Mouse (Mus musculus) brain, embryonic 18.5 days (tissue): Measurements from ENCODE around the gene Trim31.
A peak's percentile ranks its signal among the peaks of the same experiment; 100 is the strongest.

Experiments used
- DNase-seq: peaks from one replicate; pipeline ENCODE4 v3.0.0-alpha.2; 2012; ENCODE audit warnings: low read depth, low spot score

Trim31 gene

DNA sequence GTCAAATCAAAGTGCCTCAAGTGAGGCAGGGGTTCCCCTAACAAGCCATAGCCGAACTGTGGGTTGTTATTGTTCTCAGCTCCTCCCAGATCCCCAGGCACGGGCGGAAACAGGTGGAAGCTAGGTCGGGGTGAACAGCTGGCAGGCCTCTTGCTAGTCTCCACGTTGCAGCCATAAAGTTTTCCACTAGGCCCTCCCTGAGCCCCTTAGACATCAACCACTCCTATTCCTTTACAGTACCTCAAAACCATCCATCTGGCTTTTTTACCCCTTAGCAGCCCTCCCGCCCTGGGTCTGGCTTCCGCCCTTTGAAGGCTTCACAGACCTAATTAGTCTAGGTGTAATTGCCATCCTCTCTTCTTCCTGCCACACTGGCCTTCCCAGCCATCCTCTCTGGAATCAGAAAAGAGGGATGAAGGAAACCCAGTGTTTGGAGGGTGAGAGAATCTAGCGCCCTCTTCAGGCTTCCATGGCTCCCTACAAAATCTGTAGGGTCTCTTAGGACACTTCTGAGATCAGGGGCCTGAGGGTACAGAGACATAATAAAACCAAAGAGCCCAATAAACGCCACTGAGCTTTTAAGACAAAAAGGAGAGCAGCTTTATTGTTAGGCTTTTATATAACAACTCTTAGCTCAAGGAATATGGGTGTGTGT, 46.3 kb downstream of the Trim31 start:
- DNase-seq, result no peak

DNA sequence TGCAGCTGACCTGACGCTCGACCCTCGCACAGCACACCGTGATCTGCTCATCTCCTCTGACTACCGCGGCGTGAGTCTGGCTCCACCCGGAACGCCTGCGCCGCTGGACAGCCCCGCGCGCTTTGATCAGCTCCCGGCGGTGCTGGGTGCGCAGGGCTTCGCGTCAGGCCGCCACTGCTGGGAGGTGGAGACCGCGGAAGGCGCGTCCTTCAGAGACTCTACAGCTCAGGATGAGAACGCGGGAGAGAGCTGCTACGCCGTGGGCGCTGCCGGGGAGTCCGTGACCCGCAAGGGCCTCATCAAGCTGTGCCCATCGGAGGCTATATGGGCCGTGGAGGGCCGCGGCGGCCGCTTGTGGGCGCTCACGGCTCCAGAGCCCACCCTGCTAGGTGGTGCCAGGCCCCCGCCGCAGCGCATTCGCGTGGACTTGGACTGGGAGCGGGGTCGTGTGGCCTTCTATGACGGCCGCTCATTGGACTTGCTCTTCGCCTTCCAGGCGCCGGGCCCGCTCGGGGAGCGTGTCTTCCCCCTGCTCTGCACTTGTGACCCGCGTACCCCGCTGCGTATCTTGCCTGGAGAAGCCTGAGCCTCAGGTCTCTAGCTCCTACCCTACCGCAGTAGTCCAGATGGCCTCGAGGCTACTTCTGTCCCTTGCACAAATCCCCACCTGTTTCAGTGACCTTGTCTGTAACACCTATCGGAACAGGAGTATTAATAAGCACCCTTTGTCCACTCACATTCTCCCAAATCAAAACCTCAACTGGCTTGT, 49.3 kb downstream of the Trim31 start:
- DNase-seq, result peak; percentile 20

GRCm38 (mm10) chr17:36948286-36948685, 50.4 kb downstream of the Trim31 start:
- no peak for DNase-seq

GRCm38 (mm10) chr17:36949265-36949664, 51.3 kb downstream of the Trim31 start:
- no peak for DNase-seq

DNA sequence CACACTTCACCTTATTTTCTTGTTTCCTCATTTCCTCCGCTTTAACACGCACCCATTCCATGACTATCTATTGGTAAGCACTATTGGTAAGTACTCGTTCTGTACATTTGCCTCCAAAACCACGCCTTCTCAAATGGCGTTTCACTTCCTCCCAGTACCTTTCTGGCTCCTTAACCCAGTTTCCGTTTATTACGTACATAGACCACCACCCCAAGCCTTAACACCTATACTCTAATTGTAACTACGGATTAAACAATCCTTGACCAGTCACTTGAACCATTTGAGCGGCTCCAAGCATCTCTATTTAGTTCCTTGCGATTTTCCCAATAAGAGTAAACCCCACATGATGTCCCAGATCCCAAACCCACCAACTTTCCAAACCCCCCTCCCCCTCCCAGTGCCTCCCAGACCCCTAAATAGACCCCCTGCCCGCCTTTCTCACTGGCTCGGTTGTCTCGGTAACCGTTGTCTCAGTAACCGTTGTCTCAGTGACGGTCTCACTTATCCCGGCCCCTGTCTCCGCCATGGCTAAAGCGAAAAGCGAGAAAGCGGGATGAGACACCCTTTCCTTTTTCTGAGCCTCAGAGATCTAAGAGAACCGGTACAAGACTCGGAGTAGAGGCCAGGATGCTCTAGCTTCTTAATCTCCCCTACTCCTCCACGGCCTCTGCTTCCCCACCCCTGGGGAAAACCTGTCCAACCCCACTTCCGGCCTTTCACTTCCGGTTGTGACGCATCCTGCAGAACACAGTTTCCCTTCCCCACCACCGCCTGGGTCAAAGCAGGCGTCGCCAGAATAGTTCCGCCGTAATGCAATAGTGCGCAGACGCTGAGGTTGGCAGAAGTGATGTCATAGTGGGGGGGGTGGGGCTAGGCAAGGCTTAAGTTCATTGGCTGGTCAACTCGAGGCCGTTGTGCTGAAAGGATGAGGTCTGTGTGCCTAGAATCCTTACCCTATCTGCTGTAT, 53.3 kb downstream of the Trim31 start, which contains the start of gene Ppp1r11:
Ppp1r11 (minus strand) TSS at position 761 of the 967 bp plus-strand sequence.
- peak; percentile 99 for DNase-seq

- DNase-seq, result no peak
Observed at GRCm38 (mm10) chr17:36952631-36953030, 54.7 kb downstream of the Trim31 start.

DNA sequence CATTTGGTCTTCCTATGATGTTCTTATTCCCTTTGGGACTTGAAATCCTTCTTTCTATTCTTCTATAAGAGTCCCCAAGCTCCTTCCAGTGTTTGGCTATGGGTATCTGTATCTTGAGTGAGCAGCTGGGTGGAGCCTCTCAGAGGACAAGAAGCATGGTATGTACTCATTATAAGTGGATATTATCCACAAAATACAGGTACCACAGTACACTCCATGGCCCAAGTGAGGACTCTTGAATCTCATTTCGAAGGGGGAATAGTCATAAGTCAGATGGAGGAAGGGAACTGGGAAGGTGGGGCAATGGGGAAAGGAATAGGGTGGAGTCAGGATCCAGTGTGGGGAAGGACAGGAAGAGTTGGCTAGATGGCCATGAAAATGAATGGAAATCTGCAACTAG, 55.1 kb downstream of the Trim31 start:
- DNase-seq, result no peak

DNA sequence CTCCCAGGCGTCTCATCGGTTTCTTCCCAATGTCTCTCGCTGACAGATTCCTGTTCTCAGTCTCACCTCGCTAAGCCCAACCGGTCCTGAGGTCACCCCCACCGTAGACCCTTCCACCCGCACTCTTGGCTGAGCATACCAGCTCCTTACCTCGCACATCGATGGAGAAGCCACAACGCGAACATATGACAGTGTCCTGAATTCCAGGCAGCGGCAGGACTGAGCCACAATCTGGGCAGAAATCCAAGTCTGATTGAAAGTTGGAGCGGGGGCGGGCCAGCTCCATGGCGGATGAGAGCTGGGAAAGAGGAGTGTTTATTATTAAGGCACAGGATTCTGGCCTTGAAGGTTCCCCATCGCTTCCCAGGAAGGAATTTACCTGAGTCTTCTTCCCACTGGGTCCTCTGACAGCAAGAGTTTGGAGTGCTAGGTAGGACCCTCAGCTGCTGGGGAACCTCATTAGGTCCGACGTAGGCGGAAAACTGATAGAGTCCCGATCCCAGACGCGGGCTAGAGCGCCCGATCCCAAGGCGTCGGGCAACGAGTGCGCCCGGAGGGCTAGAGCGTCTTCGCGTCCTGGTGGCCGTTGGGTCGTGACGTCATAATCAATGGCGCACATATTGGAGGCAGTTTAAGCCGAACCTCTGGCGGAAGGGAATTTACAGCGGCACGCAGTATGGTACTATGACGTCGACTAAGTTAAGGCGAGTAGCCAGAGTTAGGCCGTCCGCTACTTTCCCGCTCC, 60.3 kb downstream of the Trim31 start, which contains the start of the genes Znrd1 and Znrd1as:
Znrd1 (minus strand) TSS at position 561 of the 745 bp plus-strand sequence.
Znrd1as (plus strand) TSS at position 594 of the 745 bp plus-strand sequence.
- peak; percentile 96 for DNase-seq

DNA sequence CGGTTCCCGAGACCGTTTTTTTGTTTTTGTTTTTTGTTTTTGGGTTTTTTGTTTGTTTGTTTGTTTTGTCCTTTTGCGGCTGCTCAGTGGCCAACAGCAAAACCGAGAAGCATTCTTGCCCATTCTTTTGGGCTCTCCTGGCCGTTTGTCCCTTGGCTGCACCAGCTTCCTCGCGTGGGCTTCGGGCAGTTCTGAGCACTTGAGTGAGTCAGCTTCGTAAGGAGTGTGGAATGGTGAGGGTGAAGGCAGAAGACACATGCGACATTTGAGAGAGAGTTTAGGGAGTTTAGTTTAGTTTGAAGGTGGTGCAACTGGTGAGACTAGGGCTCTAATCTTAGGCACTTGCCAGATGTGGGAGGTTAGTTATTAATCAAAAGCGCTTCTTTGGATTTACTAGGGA, 61.0 kb downstream of the Trim31 start:
- DNase-seq, result no peak
